Mouse (Mus musculus): ENCODE measurements around the gene Bcam. TPM values are rescaled to one million over a fixed set of nuclear protein-coding genes. Genes with fewer than 3 reads are reported as not detected.

Gene Bcam
- polyA plus RNA-seq, 1 experiment from 2014 or later: 209 TPM

DNA sequence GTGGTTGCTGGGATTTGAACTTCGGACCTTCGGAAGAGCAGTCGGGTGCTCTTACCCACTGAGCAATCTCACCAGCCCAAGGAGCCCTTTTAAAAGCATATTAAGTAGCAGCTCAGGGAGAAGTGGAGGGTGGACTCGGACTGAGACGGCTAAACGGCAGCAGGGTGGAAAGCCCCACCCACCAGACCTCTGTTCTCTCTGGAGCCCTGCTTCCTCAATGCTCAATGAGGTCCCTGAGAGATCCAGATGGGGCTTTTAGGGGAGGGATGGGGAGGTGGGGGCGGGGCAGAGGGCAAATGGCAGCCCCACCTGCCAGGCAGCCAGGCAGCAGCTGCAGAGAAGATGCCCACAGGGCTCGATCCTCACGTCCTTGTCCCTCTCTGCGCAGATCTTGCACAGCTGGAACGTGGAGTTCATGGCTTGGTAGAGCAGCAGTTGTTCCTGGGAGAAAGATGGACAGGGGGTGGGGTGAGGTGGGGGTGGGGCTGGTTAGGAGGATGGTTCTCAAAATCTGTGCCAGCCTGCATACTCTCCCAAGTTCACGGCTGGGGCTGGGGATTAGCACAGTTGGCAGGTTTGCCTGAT lies 15.2 kb upstream of the Bcam start:
- H3K27ac ChIP-seq (ENCODE audit: low read depth): no peak overlapping the region
- DNase-seq (no peak), ATAC-seq (ENCODE audit: insufficient read depth) (no peak)
- H3K27me3 ChIP-seq (ENCODE audit: insufficient read depth, low read length): no peaks in the 10 kb centered on the region
- no peaks in the 10 kb centered on the region for H3K4me1 ChIP-seq (ENCODE audit: insufficient read depth)
- H3K9ac ChIP-seq: no peak overlapping the region
- no peak overlapping the region for H3K4me3 ChIP-seq (ENCODE audit: low read depth, low read length)
- no peaks in the 10 kb centered on the region for H3K9me3 ChIP-seq (ENCODE audit: low read depth, low read length)
- 50% methylated on average over 12 of the region's 12 CpGs for WGBS
- H3K4me2 ChIP-seq: no peak overlapping the region
- no peak for TF ChIP-seq CTCF (IDR thresholded peaks at IDR 0.05; ENCODE audit: low read depth)
- H3K36me3 ChIP-seq (ENCODE audit: insufficient read depth): no peaks in the 10 kb centered on the region

DNA sequence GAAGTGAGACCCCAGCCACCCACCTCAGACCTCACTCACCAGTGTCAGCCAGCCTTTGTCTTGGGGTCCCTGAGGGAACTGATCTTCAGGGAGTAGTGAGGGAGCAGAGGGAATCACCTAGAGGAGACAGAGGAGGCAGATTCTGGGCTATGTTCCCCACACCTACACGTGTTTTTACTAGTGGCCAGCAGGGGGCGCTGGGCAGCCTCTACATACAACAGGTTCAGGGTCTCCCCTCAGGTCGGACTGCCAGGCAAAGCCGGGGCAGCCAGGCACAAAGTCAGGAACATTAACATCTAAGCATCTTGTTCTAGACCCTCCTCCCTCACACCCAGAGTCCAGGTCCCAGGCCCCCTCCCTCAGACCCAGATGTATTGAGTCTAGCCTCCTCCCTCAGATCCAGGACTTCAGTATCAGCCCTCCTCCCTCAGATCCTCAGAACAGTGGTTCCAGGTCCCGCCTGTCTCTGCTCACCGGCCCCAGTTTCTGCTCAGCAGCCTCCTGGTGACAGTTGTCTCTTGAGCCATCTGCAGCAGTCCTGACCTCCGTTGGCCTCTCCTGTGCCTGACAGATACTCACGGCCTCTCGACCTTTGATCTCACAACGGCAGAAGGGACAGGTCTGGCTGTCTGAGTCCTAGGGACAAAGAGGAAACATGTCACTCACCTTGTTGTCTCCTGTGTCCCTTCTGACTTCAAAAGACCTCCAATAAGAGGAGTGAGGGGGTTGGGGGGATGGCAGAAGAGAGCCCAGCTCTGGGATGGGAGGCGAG lies 14.1 kb upstream of the Bcam start:
- Histone ChIP-seq H3K9ac (no peak overlapping the region), H3K9me3 (ENCODE audit: low read depth, low read length) (no peaks in the 10 kb centered on the region), H3K4me1 (ENCODE audit: insufficient read depth) (no peaks in the 10 kb centered on the region), H3K36me3 (ENCODE audit: insufficient read depth) (no peaks in the 10 kb centered on the region), H3K27me3 (ENCODE audit: insufficient read depth, low read length) (no peaks in the 10 kb centered on the region), H3K4me3 (ENCODE audit: low read depth, low read length) (no peak overlapping the region), H3K27ac (ENCODE audit: low read depth) (no peak overlapping the region), H3K4me2 (no peak overlapping the region)
- TF ChIP-seq CTCF (IDR thresholded peaks at IDR 0.05; ENCODE audit: low read depth): peak; percentile 55
- DNase-seq (no peak), ATAC-seq (ENCODE audit: insufficient read depth) (no peak)
- WGBS: 21% methylated on average over 11 of the region's 11 CpGs

DNA sequence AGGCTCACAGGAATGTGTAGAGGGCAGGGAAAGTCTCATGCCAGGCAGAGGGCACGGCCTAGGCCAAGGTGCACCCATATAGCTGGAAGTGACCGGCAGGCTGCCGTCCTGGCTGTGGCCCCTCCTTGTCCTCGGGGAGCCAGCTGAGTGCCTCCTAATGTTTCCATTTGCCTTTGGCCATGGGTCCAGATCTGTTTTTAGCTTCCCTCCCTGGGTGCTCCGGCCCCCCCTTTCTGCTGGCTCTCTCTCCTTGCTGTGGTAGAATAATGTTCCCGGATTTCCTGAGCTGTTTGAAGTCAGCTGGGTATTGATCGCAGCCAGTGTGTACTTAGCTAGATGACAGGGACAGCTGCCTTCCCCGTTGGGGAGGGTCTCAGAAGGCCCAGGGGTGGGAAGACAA lies 12.8 kb upstream of the Bcam start:
- ATAC-seq (ENCODE audit: insufficient read depth) (no peak), DNase-seq (no peak)
- no peak overlapping the region for H3K27ac ChIP-seq (ENCODE audit: low read depth)
- H3K27me3 ChIP-seq (ENCODE audit: insufficient read depth, low read length): no peaks in the 10 kb centered on the region
- no peak overlapping the region for H3K9ac ChIP-seq
- 73% methylated on average over 8 of the region's 8 CpGs for WGBS
- no peaks in the 10 kb centered on the region for H3K4me1 ChIP-seq (ENCODE audit: insufficient read depth)
- H3K4me2 ChIP-seq: no peak overlapping the region
- H3K9me3 ChIP-seq (ENCODE audit: low read depth, low read length): no peaks in the 10 kb centered on the region
- no peak for TF ChIP-seq CTCF (IDR thresholded peaks at IDR 0.05; ENCODE audit: low read depth)
- H3K4me3 ChIP-seq (ENCODE audit: low read depth, low read length): no peak overlapping the region
- H3K36me3 ChIP-seq (ENCODE audit: insufficient read depth): no peaks in the 10 kb centered on the region

- TF ChIP-seq CTCF (IDR thresholded peaks at IDR 0.05; ENCODE audit: low read depth): peak; percentile 73
- H3K27ac ChIP-seq (ENCODE audit: low read depth): no peak overlapping the region
- no peaks in the 10 kb centered on the region for H3K36me3 ChIP-seq (ENCODE audit: insufficient read depth)
- no peak overlapping the region for H3K4me2 ChIP-seq
- ATAC-seq (ENCODE audit: insufficient read depth) (no peak), DNase-seq (peak; percentile 58)
- no peaks in the 10 kb centered on the region for H3K27me3 ChIP-seq (ENCODE audit: insufficient read depth, low read length)
- H3K4me1 ChIP-seq (ENCODE audit: insufficient read depth): no peaks in the 10 kb centered on the region
- 94% methylated on average over 4 of the region's 4 CpGs for WGBS
- no peaks in the 10 kb centered on the region for H3K9me3 ChIP-seq (ENCODE audit: low read depth, low read length)
- H3K9ac ChIP-seq: no peak overlapping the region
- no peak overlapping the region for H3K4me3 ChIP-seq (ENCODE audit: low read depth, low read length)
Observed at GRCm38 (mm10) chr7:19782645-19783044, 11.8 kb upstream of the Bcam start.

GRCm38 (mm10) chr7:19781741-19782140 lies 10.9 kb upstream of the Bcam start:
- no peaks in the 10 kb centered on the region for H3K36me3 ChIP-seq (ENCODE audit: insufficient read depth)
- WGBS: 80% methylated on average over 7 of the region's 7 CpGs
- H3K4me2 ChIP-seq: no peak overlapping the region
- ATAC-seq (ENCODE audit: insufficient read depth): no peak
- no peaks in the 10 kb centered on the region for H3K4me1 ChIP-seq (ENCODE audit: insufficient read depth)
- H3K9ac ChIP-seq: no peak overlapping the region
- H3K27ac ChIP-seq (ENCODE audit: low read depth): no peak overlapping the region
- no peak for TF ChIP-seq CTCF (IDR thresholded peaks at IDR 0.05; ENCODE audit: low read depth)
- no peak for DNase-seq
- no peaks in the 10 kb centered on the region for H3K27me3 ChIP-seq (ENCODE audit: insufficient read depth, low read length)
- H3K4me3 ChIP-seq (ENCODE audit: low read depth, low read length): no peak overlapping the region
- H3K9me3 ChIP-seq (ENCODE audit: low read depth, low read length): no peaks in the 10 kb centered on the region

- Histone ChIP-seq H3K9me3 (ENCODE audit: low read depth, low read length) (no peaks in the 10 kb centered on the region), H3K27me3 (ENCODE audit: insufficient read depth, low read length) (no peaks in the 10 kb centered on the region), H3K27ac (ENCODE audit: low read depth) (no peak overlapping the region), H3K4me1 (ENCODE audit: insufficient read depth) (no peaks in the 10 kb centered on the region), H3K4me2 (no peak overlapping the region), H3K36me3 (ENCODE audit: insufficient read depth) (no peaks in the 10 kb centered on the region), H3K4me3 (ENCODE audit: low read depth, low read length) (no peak overlapping the region), H3K9ac (no peak overlapping the region)
- DNase-seq (no peak), ATAC-seq (ENCODE audit: insufficient read depth) (no peak)
- 77% methylated on average over 4 of the region's 4 CpGs for WGBS
- TF ChIP-seq CTCF (IDR thresholded peaks at IDR 0.05; ENCODE audit: low read depth): peak; percentile 53
Observed at GRCm38 (mm10) chr7:19779903-19780302, 9.1 kb upstream of the Bcam start.

GRCm38 (mm10) chr7:19778645-19779044 lies 7.8 kb upstream of the Bcam start:
- ATAC-seq (ENCODE audit: insufficient read depth) (no peak), DNase-seq (peak; percentile 73)
- no peaks in the 10 kb centered on the region for H3K27me3 ChIP-seq (ENCODE audit: insufficient read depth, low read length)
- no peak for TF ChIP-seq CTCF (IDR thresholded peaks at IDR 0.05; ENCODE audit: low read depth)
- H3K36me3 ChIP-seq (ENCODE audit: insufficient read depth): no peaks in the 10 kb centered on the region
- no peaks in the 10 kb centered on the region for H3K9me3 ChIP-seq (ENCODE audit: low read depth, low read length)
- no peak overlapping the region for H3K9ac ChIP-seq
- no peaks in the 10 kb centered on the region for H3K4me1 ChIP-seq (ENCODE audit: insufficient read depth)
- H3K4me2 ChIP-seq: no peak overlapping the region
- H3K27ac ChIP-seq (ENCODE audit: low read depth): peak overlapping the region; percentile 42; the same call in 1 of the 2 replicates
- WGBS: 69% methylated on average over 8 of the region's 8 CpGs
- no peak overlapping the region for H3K4me3 ChIP-seq (ENCODE audit: low read depth, low read length)

Data from lung, embryonic 14.5 days (tissue).